Comparison of ENCODE assay signal across 8 mouse cellular contexts in genomic region chr11:88863071-88863903, GRCm38 (mm10). TPM values are rescaled to one million over a fixed set of nuclear protein-coding genes. Genes with fewer than 3 reads are reported as not detected.
A peak's percentile ranks its signal among the peaks of the same experiment; 100 is the strongest.
DNase-seq lines count a peak whose midpoint lies in the region; ATAC-seq and TF ChIP-seq lines count a peak whose summit lies in the region.

No protein-coding gene starts in this region.

- H3K9me3 ChIP-seq in lung, embryonic 16.5 days (ENCODE audit: control insufficient read depth, low read length) = no peaks in the 10 kb centered on the region
- H3K9me3 ChIP-seq in limb, embryonic 12.5 days = no peaks in the 10 kb centered on the region

- no peak for ATAC-seq in lung, embryonic 16.5 days (ENCODE audit: low read depth)
- ATAC-seq in limb, embryonic 12.5 days (ENCODE audit: insufficient number of reproducible peaks, insufficient read depth, low FRiP score, low TSS enrichment, low read depth) = no peak

- H3K4me2 ChIP-seq in lung, embryonic 16.5 days (ENCODE audit: low read depth, low read length) = peak overlapping the region; percentile 97
- H3K4me2 ChIP-seq in limb, embryonic 12.5 days = peak overlapping the region; percentile 96

- no peak overlapping the region for H3K27ac ChIP-seq in lung, embryonic 16.5 days (ENCODE audit: low read length)
- no peak overlapping the region for H3K27ac ChIP-seq in limb, embryonic 12.5 days
- no peak overlapping the region for H3K27ac ChIP-seq in olfactory bulb, adult 2 months (ENCODE audit: insufficient read depth, low read depth, low read length)

- TF ChIP-seq POLR2A in olfactory bulb, adult 2 months (IDR thresholded peaks at IDR 0.05; ENCODE audit: insufficient read depth, low read depth, low read length) = no peak

- no peaks in the 10 kb centered on the region for H3K36me3 ChIP-seq in lung, embryonic 16.5 days (ENCODE audit: control insufficient read depth, insufficient read depth, low read length)
- no peaks in the 10 kb centered on the region for H3K36me3 ChIP-seq in limb, embryonic 12.5 days

- no peaks in the 10 kb centered on the region for H3K27me3 ChIP-seq in lung, embryonic 16.5 days (ENCODE audit: control insufficient read depth, insufficient read depth, low read depth, low read length)
- peaks cover 17% of the 10 kb centered on the region for H3K27me3 ChIP-seq in limb, embryonic 12.5 days

- H3K4me1 ChIP-seq in lung, embryonic 16.5 days (replicated peaks; ENCODE audit: control insufficient read depth, insufficient read depth, low read length) = peaks cover 24% of the 10 kb centered on the region
- peaks cover 15% of the 10 kb centered on the region for H3K4me1 ChIP-seq in limb, embryonic 12.5 days (replicated peaks)
- peaks cover 6% of the 10 kb centered on the region for H3K4me1 ChIP-seq in olfactory bulb, adult 2 months (ENCODE audit: control insufficient read depth, insufficient read depth, low read length)

- 1% methylated on average over 32 of the region's 32 CpGs for WGBS in lung, embryonic 16.5 days
- WGBS in limb, embryonic 12.5 days = 2% methylated on average over 32 of the region's 32 CpGs
- 2% methylated on average over 32 of the region's 32 CpGs for WGBS in olfactory bulb, adult 2 months

- peak overlapping the region; percentile 83 for H3K4me3 ChIP-seq in lung, embryonic 16.5 days (ENCODE audit: low read length)
- peak overlapping the region; percentile 70 for H3K4me3 ChIP-seq in limb, embryonic 12.5 days (replicated peaks)
- H3K4me3 ChIP-seq in olfactory bulb, adult 2 months (ENCODE audit: insufficient read depth, low read depth, low read length) = peak overlapping the region; percentile 79

- H3K9ac ChIP-seq in lung, embryonic 16.5 days (ENCODE audit: low read length) = peak overlapping the region; percentile 79
- H3K9ac ChIP-seq in limb, embryonic 12.5 days (replicated peaks) = peak overlapping the region; percentile 78

- DNase-seq in lung, postnatal 14 days = no peak
- peak; percentile 25 for DNase-seq in c-Kit-positive CD71-positive TER-119-positive erythroid progenitor cells, embryonic 14.5 days (ENCODE audit: low spot score)
- peak; percentile 36 for DNase-seq in heart, postnatal 4 days
- DNase-seq in T-cell, adult 2 months (ENCODE audit: low spot score) = no peak
- DNase-seq in right cerebral cortex, adult 18-20 months = no peak

- TF ChIP-seq CTCF in olfactory bulb, adult 2 months (IDR thresholded peaks at IDR 0.05; ENCODE audit: insufficient read depth, low read depth, low read length) = no peak

RNA-seq across cellular contexts. Expression of gene Akap1, which starts 1.1 kb away (rescaled TPM):
- 19.0 and 19.3 TPM in 2 replicates for polyA plus RNA-seq in lung, embryonic 16.5 days (2015; fragmentation: Nextera tagmentation; extraction: Ambion mirVana)
- 100 to 1,000 TPM; 105 TPM for total RNA-seq in heart, postnatal 4 days (2021)
- polyA plus RNA-seq in limb, embryonic 12.5 days (2016; fragmentation: Nextera tagmentation; extraction: Ambion mirVana) = 15.3 and 16.7 TPM in 2 replicates
- not detected in 2 replicates for polyA plus RNA-seq in olfactory bulb, adult 2 months (2012; ENCODE audit: insufficient read depth, insufficient read length, low replicate concordance, missing spikeins)

Comparison
In these comparisons a context has a peak if more than half of its experiments do, and no peak if none do; other contexts are left out.
1. DNase-seq: peak in c-Kit-positive CD71-positive TER-119-positive erythroid progenitor cells, embryonic 14.5 days (single experiment) and heart, postnatal 4 days (single experiment); none in lung, postnatal 14 days (single experiment), T-cell, adult 2 months (single experiment) and right cerebral cortex, adult 18-20 months (single experiment).
2. Peak in every context shown above with its lines, with median percentiles within 50 percentile points of each other: H3K4me3 ChIP-seq.